Mouse (Mus musculus) heart, postnatal 0 days (tissue): Measurements from ENCODE around the gene Slc22a21. TPM values are rescaled to one million over a fixed set of nuclear protein-coding genes. Genes with fewer than 3 reads are reported as not detected.

Experiments used
- ATAC-seq: fragments of 200-750 bp; cut with Nextera tagmentation; 2 replicates; pipeline ENCODE4 v1.8.0; 2017; ENCODE audit warnings: low read depth, moderate number of reproducible peaks, moderate library complexity; ENCODE audit not compliant: insufficient read depth
- DNase-seq: peaks from one replicate; pipeline ENCODE4 v3.0.0-alpha.2; 2016; ENCODE audit warnings: low spot score
- H3K27ac ChIP-seq: fragments of 300-500 bp; sonication (generic); 2 replicates; pipeline ENCODE4 v1.5.1; 2014; ENCODE audit warnings: low read depth, mild to moderate bottlenecking
- H3K27me3 ChIP-seq: fragments of 300-500 bp; sonication (generic); 2 replicates; pipeline ENCODE4 v1.6.1; 2014; ENCODE audit warnings: low read length, mixed read lengths; ENCODE audit not compliant: control insufficient read depth, insufficient read depth
- H3K36me3 ChIP-seq: fragments of 300-500 bp; sonication (generic); replicated peaks from 2 replicates; pipeline ENCODE4 v1.6.1; 2014; ENCODE audit warnings: low read length, mixed read lengths; ENCODE audit not compliant: control insufficient read depth, insufficient read depth
- H3K4me1 ChIP-seq: fragments of 300-500 bp; sonication (generic); 2 replicates; pipeline ENCODE4 v1.6.1; 2014; ENCODE audit warnings: antibody characterized with exemption; ENCODE audit not compliant: control insufficient read depth, insufficient read depth
- H3K4me2 ChIP-seq: fragments of 300-500 bp; sonication (generic); 2 replicates; pipeline ENCODE4 v1.6.1; 2014; ENCODE audit warnings: low read depth, mild to moderate bottlenecking, low read length, moderate library complexity
- H3K4me3 ChIP-seq: fragments of 300-500 bp; sonication (generic); 2 replicates; pipeline ENCODE4 v1.5.1; 2014; ENCODE audit warnings: low read depth, low read length
- H3K9ac ChIP-seq: fragments of 300-500 bp; sonication (generic); replicated peaks from 2 replicates; pipeline ENCODE4 v1.6.1; 2014; ENCODE audit warnings: low read depth, low read length, mixed read lengths
- H3K9me3 ChIP-seq: fragments of 300-500 bp; sonication (generic); replicated peaks from 2 replicates; pipeline ENCODE4 v1.6.1; 2016; ENCODE audit warnings: low read length; ENCODE audit not compliant: control insufficient read depth
- CTCF ChIP-seq: IDR thresholded peaks from 2 replicates; pipeline ENCODE4 v1.5.1; 2016; ENCODE audit warnings: antibody characterized with exemption, control low read depth, low read depth
- EP300 ChIP-seq: IDR thresholded peaks from 2 replicates; pipeline ENCODE4 v1.6.1; 2016; ENCODE audit warnings: antibody characterized with exemption, low read depth
- WGBS: fragments of 180-500 bp; shearing (Covaris S2); extraction: QIAGEN DNeasy Blood & Tissue Kit; methylation state at CpG from one replicate; pipeline ENCODE4 v1.1.7; 2014; 5-methylcytosine and 5-hydroxymethylcytosine counted together
- polyA plus RNA-seq: library from polyadenylated mRNA; unstranded; fragments of >200 nt; fragmentation: Nextera tagmentation; extraction: Ambion mirVana; gene quantifications from 2 replicates; pipeline ENCODE4 v1.2.1, GENCODE M21; 2015
- total RNA-seq: library from RNA; depleted of rRNA; stranded (reverse); fragments of >200 nt; gene quantifications from 2 replicates; pipeline ENCODE4 v1.2.3, GENCODE M21; 2014; ENCODE audit warnings: low replicate concordance

Slc22a21 gene
- total and polyA plus RNA-seq, 2 experiments from 2014 or later = 1.5 to 3.2 TPM

- no peak overlapping the region for H3K4me2 ChIP-seq
- no peak overlapping the region for H3K9ac ChIP-seq
- no peak overlapping the region; the same call in 1 of the 2 replicates for H3K27ac ChIP-seq
- no peaks in the 10 kb centered on the region for H3K9me3 ChIP-seq
- no peaks in the 10 kb centered on the region for H3K27me3 ChIP-seq
- TF ChIP-seq EP300 (no peak), CTCF (peak; percentile 77)
- H3K4me3 ChIP-seq = no peak overlapping the region
- 24% methylated on average over 17 of the region's 17 CpGs for whole genome bisulfite sequencing
- ATAC-seq = 0 out of 2 replicates have a peak, but pooled peaks have one; percentile 39
- peak; percentile 67 for DNase-seq
- H3K36me3 ChIP-seq = no peaks in the 10 kb centered on the region
- H3K4me1 ChIP-seq = no peaks in the 10 kb centered on the region
Observed at GRCm38 (mm10) chr11:53931091-53931943, 48.8 kb downstream of the Slc22a21 start.

- no peak for TF ChIP-seq EP300
- TF ChIP-seq CTCF = no peak
- no peak overlapping the region for H3K9ac ChIP-seq
- no peak overlapping the region for H3K4me2 ChIP-seq
- no peak overlapping the region for H3K4me3 ChIP-seq
- DNase-seq = no peak
- 84% methylated on average over 3 of the region's 3 CpGs for WGBS
- no peaks in the 10 kb centered on the region for H3K36me3 ChIP-seq
- H3K27me3 ChIP-seq = no peaks in the 10 kb centered on the region
- no peak for ATAC-seq
- no peaks in the 10 kb centered on the region for H3K4me1 ChIP-seq
- H3K9me3 ChIP-seq = no peaks in the 10 kb centered on the region
- no peak overlapping the region for H3K27ac ChIP-seq
Observed at GRCm38 (mm10) chr11:53929741-53930140, 50.4 kb downstream of the Slc22a21 start.

GRCm38 (mm10) chr11:53928585-53928984 lies 51.5 kb downstream of the Slc22a21 start:
- ATAC-seq = no peak
- no peak for DNase-seq
- Histone ChIP-seq H3K27me3 (no peaks in the 10 kb centered on the region), H3K9me3 (no peaks in the 10 kb centered on the region), H3K4me1 (no peaks in the 10 kb centered on the region), H3K27ac (no peak overlapping the region), H3K4me2 (no peak overlapping the region), H3K4me3 (no peak overlapping the region), H3K36me3 (no peaks in the 10 kb centered on the region), H3K9ac (no peak overlapping the region)
- no peak for TF ChIP-seq CTCF
- TF ChIP-seq EP300 = no peak
- WGBS = 64% methylated on average over 3 of the region's 3 CpGs

GRCm38 (mm10) chr11:53926303-53926702 lies 53.8 kb downstream of the Slc22a21 start:
- Histone ChIP-seq H3K36me3 (no peaks in the 10 kb centered on the region), H3K9ac (no peak overlapping the region), H3K4me3 (no peak overlapping the region), H3K9me3 (no peaks in the 10 kb centered on the region), H3K4me1 (no peaks in the 10 kb centered on the region), H3K27ac (no peak overlapping the region), H3K27me3 (no peaks in the 10 kb centered on the region), H3K4me2 (no peak overlapping the region)
- ATAC-seq (no peak), DNase-seq (no peak)
- TF ChIP-seq CTCF (no peak), EP300 (no peak)
- WGBS = 90% methylated on average over 5 of the region's 5 CpGs

GRCm38 (mm10) chr11:53918851-53919250 lies 61.3 kb downstream of the Slc22a21 start:
- ATAC-seq = no peak

More at GRCm38 (mm10) chr11:53918851-53919250, 61.3 kb downstream of the Slc22a21 start:
- Histone ChIP-seq H3K4me2 (no peak overlapping the region), H3K4me3 (no peak overlapping the region), H3K36me3 (no peaks in the 10 kb centered on the region), H3K4me1 (no peaks in the 10 kb centered on the region), H3K9me3 (no peaks in the 10 kb centered on the region), H3K9ac (no peak overlapping the region), H3K27me3 (no peaks in the 10 kb centered on the region), H3K27ac (no peak overlapping the region)
- TF ChIP-seq EP300 (no peak), CTCF (no peak)
- DNase-seq = no peak
- WGBS = 96% methylated on average over 4 of the region's 4 CpGs
